Mouse (Mus musculus) kidney, adult 2 months (tissue): ENCODE measurements around the gene Klhl7.

Source experiments
- CTCF ChIP-seq: fragments of 200-500 bp; conservative IDR thresholded peaks from 2 replicates; pipeline ENCODE4 v1.5.1; 2011; ENCODE audit warnings: low read depth, mild to moderate bottlenecking, control low read depth, low read length, moderate library complexity, mixed read lengths; ENCODE audit not compliant: insufficient read depth, insufficient read length
- POLR2A ChIP-seq: fragments of 200-500 bp; IDR thresholded peaks from one replicate; pipeline ENCODE4 v1.6.1; 2011; ENCODE audit warnings: low read depth, low read length, control low read depth

- TF ChIP-seq CTCF (no peak), POLR2A (no peak)
Observed at GRCm38 (mm10) chr5:24122221-24122620, 21.8 kb downstream of the Klhl7 start.
